Mouse (Mus musculus) embryo, embryonic 11 days (tissue): ENCODE results near the gene Ssr2.

ENCODE experiments used
- DNase-seq: peaks from one replicate; pipeline ENCODE4 v3.0.0-alpha.2; 2015

Gene Ssr2

DNA sequence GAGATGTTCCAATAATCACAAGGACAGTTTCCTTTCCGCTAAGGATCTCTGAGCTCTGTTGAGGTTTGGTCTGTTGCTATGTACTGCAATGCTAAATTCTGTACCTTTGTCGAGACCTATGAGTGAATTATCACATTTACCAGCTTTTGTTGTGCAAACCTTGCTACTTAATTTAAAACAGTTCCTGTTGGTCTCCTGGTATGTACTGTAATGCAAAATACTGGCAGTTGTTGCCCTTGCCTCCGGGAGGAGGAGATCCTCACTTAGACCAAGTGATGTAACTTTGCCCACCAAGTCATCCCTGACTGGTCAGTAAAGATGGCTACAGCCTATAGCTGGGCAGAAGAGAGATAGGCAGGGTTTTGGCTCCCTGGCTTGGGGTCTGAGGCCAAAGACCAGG is at the start of gene Ssr2:
Gene Ssr2, plus strand, starts transcription at position 337 of the 400 bp plus-strand sequence.
- DNase-seq: no peak

DNA sequence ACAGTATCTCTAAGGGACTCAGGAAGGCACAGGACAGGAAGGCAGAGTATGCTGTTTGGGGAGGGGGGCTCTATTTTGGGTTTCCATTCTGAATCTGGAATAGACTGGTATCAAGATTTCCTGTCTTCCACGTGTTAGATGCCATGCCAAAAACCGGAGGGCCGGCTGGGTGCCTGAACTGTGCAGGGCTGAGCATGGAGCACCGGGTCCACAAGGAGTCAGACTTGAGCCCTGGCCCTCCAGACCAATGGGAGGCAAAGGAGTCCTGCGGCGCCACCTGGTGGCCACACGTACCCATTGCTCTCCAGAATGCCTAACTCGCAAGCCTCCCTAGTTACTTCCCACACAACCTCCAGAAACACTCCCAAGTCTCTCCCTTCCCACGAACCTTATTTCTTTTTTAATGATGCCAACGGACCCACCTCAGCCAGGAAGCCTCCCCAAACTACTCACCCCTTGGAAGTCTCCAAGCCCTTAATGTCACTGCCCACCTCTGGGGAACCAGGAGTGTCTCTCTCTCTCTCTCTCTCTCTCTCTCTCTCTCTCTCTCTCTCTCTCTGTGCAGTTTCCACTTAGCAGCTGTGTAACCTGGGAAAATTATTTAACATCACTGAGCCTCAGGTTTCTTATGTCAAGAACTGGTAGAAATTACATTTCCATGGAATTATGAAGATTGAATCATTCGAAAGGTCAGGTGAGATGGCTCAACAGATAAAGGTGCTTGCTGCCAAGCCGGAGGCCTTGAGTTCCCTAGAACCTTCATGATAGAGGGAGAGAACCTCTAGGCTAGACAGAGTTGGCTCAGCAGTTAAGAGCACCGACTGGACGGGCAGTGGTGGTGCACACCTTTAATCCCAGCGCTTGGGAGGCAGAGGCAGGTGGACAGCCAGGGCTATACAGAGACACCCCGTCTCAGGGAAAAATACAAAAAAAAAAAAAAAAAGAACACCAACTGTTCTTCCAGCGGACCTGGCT is 49.2 kb upstream of the Ssr2 start:
- peak; percentile 93 for DNase-seq

DNA sequence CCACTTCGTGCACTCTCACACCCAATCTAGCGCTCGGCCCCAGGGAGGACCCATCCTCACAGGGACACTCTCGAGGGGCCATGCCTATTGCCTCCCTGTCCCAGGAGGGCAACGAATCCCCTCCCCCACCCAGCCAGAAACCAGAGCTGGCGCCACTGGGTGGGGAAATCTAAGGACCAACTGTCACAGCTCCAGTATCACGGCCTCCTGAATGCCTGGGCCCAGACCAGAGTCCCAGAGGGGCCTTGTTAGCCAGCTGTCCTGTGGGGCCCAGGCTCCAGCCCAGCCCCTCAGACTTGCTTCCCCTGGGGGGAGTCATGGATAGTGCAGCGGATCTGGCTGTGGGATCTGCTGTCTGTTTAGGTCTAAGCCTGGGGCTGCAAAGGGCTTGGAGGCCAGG is 48.1 kb upstream of the Ssr2 start:
- no peak for DNase-seq

- no peak for DNase-seq
These were observed 47.0 kb upstream of the Ssr2 start for GRCm38 (mm10) chr3:88528646-88529045.

GRCm38 (mm10) chr3:88529204-88530000 is 46.3 kb upstream of the Ssr2 start:
- DNase-seq: no peak

GRCm38 (mm10) chr3:88530082-88530864 is 45.4 kb upstream of the Ssr2 start:
- DNase-seq: no peak

DNA sequence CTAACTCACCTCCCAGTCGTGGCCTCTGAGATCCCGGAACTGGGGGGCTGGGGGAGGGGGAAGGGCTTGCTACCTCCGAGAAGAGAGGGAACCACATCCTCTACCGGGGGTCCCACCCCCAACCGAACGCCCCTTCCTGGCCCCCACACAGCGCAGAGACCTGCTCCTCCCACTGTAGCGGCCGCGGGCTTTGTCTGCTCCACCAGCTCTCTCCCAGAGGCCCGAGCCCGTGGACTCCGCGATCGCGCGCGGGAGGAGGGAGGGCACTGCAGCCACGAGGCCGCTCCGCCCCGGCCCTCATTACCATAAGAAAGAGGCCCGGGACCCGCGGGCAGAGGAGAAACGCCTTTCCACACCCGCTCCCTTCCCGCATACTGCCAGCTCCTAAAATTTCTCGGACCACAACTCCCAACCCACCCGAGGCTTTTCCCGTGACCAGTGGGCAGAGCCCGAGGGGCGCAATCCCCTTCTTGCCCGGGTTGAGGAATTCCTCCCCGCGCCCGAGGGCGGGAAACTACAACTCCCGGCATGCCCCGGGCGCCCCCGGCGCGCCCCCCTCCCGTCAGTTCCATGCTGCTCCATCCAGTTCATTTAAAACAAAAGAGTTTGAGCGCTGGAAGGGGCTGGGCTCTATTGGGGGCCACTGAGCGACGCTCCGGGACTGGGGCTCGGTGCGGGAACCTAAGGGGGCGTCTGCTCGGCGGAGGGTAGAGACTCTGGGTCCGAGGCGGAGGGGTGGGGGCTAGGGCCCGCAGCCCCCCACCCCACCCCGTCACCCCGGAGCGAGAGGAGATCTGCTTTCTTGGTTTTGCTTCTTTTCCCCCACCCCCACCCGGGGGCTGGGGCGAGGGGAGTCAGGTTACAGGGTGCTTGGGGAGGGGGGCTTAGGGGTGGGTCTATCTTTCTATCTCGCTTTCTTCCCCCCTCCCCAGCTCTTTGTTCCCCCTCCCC is 44.1 kb upstream of the Ssr2 start:
- DNase-seq: peak; percentile 94

DNA sequence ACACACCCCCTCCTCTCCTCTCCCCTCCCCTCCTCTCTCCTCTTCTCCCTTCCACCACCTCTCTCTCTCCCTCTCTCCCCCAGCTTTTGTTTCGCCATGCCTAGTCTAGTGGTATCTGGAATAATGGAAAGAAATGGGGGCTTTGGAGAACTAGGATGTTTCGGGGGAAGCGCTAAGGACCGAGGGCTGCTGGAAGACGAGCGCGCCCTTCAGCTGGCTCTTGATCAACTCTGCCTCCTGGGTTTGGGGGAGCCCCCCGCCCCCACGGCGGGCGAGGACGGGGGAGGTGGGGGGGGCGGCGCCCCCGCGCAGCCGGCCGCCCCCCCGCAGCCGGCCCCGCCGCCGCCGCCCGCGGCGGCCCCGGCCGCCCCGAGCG is 43.4 kb upstream of the Ssr2 start, which contains the start of gene Mex3a:
Gene Mex3a, plus strand, starts transcription at position 97 of the 376 bp plus-strand sequence.
- no peak for DNase-seq

- peak; percentile 84 for DNase-seq
These were observed 42.8 kb upstream of the Ssr2 start for GRCm38 (mm10) chr3:88532689-88533511.

GRCm38 (mm10) chr3:88533706-88534105 is 42.0 kb upstream of the Ssr2 start:
- no peak for DNase-seq

GRCm38 (mm10) chr3:88535005-88535404 is 40.7 kb upstream of the Ssr2 start:
- no peak for DNase-seq

GRCm38 (mm10) chr3:88535527-88535926 is 40.1 kb upstream of the Ssr2 start:
- no peak for DNase-seq

GRCm38 (mm10) chr3:88536103-88536930 is 39.4 kb upstream of the Ssr2 start:
- peak; percentile 90 for DNase-seq

- DNase-seq: no peak
These were observed 38.5 kb upstream of the Ssr2 start for GRCm38 (mm10) chr3:88537146-88537545.

DNA sequence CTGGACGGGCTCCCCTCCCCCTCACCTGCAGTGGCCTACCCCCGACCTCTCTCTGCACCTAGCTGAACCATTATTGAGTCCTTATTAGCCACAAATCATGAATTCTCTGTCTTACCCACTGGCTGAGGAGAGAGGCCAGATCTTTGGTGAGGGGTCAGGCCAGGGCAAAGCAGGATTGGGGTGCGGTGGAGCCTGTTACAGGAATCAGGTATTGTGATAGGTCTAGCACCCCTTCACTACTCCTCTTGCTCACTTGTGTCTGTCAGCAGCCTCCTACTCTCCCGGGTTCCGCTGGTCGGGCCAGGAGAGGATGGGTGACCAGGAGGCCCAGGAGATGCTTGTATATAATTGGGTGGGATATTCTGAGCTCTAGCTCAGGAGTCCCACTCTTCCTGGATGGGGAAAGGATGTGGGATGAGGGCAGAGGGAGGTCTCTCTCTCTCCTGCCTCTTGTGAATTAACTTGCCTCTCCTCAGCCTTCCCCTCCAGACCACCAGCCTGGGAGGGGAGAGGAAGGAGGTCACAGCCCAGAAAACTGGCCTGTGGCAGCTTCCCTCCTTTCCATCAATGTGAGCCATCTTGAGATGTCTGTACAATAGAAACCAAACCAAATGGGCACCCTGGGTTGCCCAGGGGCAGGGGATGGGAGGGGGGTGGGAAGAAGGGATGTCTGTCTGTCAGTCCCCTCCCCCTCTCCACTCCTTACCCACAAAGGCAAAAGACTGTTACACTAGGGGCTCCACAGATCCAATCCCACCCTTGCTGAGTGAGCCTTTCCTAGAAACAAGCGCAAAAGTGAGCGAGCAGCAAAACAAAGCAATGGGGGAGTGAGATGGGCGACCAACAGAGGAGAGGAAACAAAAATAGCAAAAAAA is 37.2 kb upstream of the Ssr2 start:
- DNase-seq: peak; percentile 47

DNA sequence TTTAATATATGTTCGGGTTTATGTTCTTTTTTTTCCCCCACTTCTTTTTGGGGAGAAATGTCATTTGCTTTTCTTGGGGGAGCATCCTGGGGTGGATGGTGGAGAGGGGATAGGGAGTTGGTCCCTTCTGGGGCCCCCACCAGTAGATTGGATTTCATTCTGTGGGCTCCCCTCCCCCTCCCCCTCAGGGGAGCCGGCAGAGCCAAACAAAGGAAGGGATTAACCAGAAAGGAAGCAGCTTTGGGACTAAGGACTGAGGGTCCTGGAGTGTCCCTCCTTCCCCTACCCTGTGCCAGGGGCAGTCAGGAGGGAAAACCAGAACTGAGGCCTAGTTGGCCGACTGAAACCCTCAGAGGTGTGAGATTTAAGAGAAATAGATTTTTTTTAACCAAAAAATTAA is 36.3 kb upstream of the Ssr2 start:
- peak; percentile 74 for DNase-seq

- no peak for DNase-seq
These were observed 35.6 kb upstream of the Ssr2 start for GRCm38 (mm10) chr3:88540085-88540484.

DNA sequence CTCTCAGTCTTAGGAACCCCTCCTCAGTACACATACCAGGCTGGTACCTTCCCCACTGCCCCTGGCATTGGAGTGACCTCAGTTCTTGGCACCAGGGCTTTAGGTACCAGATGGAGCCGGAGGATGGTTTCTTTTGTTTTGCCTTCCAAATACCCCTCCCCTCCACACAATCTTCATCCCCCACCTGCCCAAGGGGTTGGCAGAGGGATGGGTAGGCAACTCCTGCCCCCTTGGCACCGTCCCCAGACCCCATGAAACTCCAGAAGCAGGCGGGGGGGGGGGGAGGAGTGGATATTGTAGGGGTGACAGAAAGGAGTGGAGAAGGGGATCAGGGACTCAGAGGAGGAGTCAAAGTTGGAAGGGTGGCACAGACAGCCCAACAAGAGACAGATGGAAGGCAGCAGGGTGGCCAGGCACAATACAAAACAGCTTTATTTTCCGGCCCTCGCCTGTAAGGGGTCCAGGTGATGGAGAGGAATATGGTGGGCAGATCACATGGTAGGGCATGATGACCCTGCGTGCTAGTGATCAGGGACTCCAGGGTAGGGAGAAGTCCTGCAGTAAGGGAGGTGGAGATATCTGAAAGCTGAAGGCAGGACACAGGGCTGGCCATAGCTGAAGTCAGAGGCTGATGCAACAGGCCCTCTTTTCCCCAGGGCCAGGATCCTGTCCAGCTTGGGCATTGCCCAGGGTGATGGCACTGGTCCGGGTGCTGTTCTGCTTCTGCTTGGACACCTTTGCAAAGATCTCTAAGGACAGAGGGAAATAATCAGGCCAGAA is 33.9 kb upstream of the Ssr2 start:
- no peak for DNase-seq
